Mouse (Mus musculus): ENCODE data around the gene Fam213a. TPM values are rescaled to one million over a fixed set of nuclear protein-coding genes. Genes with fewer than 3 reads are reported as not detected.

Fam213a gene
- polyA plus RNA-seq, 1 experiment, result 11.6 TPM

DNA sequence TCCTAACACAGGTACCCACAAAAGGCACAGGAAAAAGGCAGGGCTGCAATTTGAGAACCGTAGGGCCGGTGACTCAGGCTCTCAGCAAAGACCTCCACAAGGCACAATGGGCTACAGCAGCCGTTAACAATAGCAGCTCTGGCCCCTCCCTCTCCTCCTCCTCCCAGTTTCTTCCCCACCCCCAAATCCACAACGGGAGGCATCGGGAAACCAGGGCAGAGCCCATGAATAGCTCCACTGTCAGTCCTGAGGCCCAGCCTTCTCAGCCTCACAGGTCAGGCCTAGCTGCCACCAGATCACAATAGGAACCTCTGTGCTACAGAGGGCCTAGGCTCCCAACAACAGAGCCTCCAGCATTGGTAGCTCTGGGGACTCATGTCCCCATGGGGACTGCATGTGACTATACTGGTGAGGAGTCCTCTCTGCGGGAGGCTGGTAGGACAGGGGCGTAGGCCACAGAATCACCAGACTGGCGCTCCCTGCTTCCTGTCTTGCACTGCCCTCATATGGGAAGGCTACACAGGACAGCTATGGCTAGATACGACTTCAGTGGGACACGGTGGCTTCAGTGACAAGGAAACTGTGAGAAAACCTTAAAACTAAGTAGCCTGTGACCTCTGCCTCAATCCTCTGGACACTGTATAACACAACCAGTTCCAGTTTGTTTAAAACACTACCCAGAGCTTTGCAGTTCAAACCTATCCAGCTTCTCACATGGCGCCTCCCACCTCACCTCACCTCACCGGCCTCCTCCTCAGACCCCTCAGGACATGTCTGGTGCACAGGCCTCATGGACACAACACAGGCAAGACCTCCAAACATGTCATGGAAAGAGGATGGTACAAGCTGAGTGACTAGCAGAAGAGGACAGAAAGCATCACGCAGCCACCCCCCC, 57.1 kb downstream of the Fam213a start:
- H3K4me1 ChIP-seq, result peaks cover 93% of the 10 kb centered on the region
- H3K27me3 ChIP-seq (replicated peaks), result no peaks in the 10 kb centered on the region
- TF ChIP-seq GATA1 (IDR thresholded peaks at IDR 0.05; ENCODE audit: borderline replicate concordance, low read length) (no peak), FLI1 (IDR thresholded peaks at IDR 0.05; ENCODE audit: low read length) (no peak)
- no peaks in the 10 kb centered on the region for H3K9me3 ChIP-seq
- H3K36me3 ChIP-seq (replicated peaks; ENCODE audit: low read length), result peaks cover 55% of the 10 kb centered on the region
- peak overlapping the region; percentile 91 for H3K4me3 ChIP-seq (replicated peaks)

DNA sequence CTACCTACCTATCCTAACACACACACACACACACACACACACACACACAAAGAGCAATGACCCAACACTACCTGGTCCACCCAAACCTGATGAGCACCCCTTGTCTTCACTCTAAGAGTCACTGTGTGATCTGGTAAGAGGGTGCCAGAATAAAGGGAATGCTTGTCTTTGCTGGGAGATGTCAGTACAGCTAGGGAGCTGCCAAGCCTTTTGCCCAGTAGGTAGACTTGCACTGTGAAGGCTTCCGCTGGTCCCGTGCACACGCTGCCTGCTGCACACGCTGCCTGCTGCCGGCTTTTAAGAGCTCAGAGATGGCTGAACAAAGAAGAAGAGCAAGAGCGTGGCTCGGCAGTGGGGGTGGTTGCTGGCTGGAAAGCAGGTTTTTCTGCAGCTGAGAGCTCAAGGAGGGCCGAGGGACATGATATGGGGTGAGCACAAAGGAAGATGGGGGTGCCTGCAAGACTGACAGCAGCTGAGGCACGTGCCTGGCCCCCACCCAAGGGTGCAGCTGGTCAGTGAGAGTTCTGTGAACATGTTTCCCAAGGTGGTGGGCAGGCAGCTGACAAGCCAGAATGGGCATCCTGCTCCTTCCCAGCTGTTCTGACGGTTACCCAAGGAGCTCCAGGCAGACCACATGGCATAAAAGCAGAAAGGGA, 57.9 kb downstream of the Fam213a start:
- TF ChIP-seq GATA1 (IDR thresholded peaks at IDR 0.05; ENCODE audit: borderline replicate concordance, low read length), result no peak
- no peak for TF ChIP-seq FLI1 (IDR thresholded peaks at IDR 0.05; ENCODE audit: low read length)
- no peaks in the 10 kb centered on the region for H3K27me3 ChIP-seq (replicated peaks)
- peak overlapping the region; percentile 91 for H3K4me3 ChIP-seq (replicated peaks)
- H3K36me3 ChIP-seq (replicated peaks; ENCODE audit: low read length), result peaks cover 63% of the 10 kb centered on the region
- H3K9me3 ChIP-seq, result no peaks in the 10 kb centered on the region
- peaks cover 100% of the 10 kb centered on the region for H3K4me1 ChIP-seq

DNA sequence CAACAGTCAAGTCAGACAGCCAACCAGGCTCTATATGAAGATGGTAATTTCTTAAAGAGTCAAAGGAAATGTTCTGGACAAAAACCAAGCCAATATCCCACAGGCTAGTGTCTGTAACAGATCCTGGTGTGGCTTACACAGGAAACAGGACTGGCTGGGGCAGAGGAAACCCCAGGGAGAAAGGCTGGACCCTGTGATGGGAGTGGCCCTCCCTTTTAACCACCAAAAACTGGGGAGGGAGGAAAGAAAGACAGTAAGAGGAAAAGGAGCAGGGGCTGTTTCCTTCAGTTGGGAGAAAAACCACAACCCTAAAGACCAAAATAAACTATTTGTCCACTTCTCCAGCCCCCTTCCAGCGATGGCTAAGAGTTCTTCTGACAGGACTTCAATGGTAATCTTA, 58.4 kb downstream of the Fam213a start:
- no peaks in the 10 kb centered on the region for H3K27me3 ChIP-seq (replicated peaks)
- no peaks in the 10 kb centered on the region for H3K9me3 ChIP-seq
- H3K36me3 ChIP-seq (replicated peaks; ENCODE audit: low read length), result peaks cover 66% of the 10 kb centered on the region
- H3K4me3 ChIP-seq (replicated peaks), result peak overlapping the region; percentile 91
- TF ChIP-seq GATA1 (IDR thresholded peaks at IDR 0.05; ENCODE audit: borderline replicate concordance, low read length), result no peak
- TF ChIP-seq FLI1 (IDR thresholded peaks at IDR 0.05; ENCODE audit: low read length), result peak; percentile 45; the same call in 1 of the 2 replicates
- H3K4me1 ChIP-seq, result peaks cover 100% of the 10 kb centered on the region

DNA sequence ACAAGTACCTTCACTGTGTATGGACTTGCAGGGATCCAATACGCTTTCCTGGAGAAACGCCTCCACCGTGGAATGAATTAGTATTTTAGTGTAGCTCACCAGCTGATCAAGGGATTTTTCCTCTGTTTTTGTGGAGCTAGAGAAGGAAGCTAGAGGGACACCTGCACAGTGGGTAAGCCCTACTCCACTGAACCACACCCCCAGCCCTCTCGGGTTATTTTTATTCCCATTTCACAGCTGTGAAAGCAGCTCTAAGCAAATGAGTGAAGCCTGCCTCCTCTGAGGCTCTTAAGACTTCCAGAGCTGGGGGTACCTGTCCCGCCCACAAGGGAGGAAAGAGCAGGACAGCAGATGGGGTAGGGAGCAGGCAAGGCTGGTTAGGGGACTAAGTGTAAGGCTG, 60.2 kb downstream of the Fam213a start:
- Histone ChIP-seq H3K9me3 (no peaks in the 10 kb centered on the region), H3K27me3 (replicated peaks) (no peaks in the 10 kb centered on the region), H3K4me1 (peaks cover 100% of the 10 kb centered on the region)

DNA sequence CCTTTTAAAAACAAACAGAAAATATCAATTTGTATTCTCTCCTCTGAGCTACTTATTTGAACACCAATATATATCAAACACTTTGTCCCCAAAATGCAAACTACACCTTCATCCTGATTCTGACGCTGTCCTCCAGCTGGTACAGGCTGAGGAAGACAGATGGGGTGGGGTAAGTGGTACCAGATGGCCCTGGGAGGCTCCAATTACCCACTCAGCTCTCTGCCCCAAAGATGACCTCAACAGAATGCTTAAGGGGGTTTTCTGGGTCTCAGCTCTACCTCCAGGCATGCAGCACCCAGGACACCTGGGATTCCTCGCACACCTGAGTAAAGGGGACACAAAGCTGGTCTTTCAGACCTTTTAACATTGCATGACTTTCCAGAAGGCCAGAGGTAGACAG, 60.9 kb downstream of the Fam213a start:
- Histone ChIP-seq H3K9me3 (no peaks in the 10 kb centered on the region), H3K4me1 (peaks cover 100% of the 10 kb centered on the region), H3K36me3 (replicated peaks; ENCODE audit: low read length) (peaks cover 79% of the 10 kb centered on the region), H3K27me3 (replicated peaks) (no peaks in the 10 kb centered on the region), H3K4me3 (replicated peaks) (peak overlapping the region; percentile 56)
- no peak for TF ChIP-seq FLI1 (IDR thresholded peaks at IDR 0.05; ENCODE audit: low read length)
- TF ChIP-seq GATA1 (IDR thresholded peaks at IDR 0.05; ENCODE audit: borderline replicate concordance, low read length), result no peak

More for the DNA sequence above, 60.2 kb downstream of the Fam213a start:
- Histone ChIP-seq H3K4me3 (replicated peaks) (peak overlapping the region; percentile 51), H3K36me3 (replicated peaks; ENCODE audit: low read length) (peaks cover 73% of the 10 kb centered on the region)
- TF ChIP-seq FLI1 (IDR thresholded peaks at IDR 0.05; ENCODE audit: low read length), result no peak
- TF ChIP-seq GATA1 (IDR thresholded peaks at IDR 0.05; ENCODE audit: borderline replicate concordance, low read length), result no peak

DNA sequence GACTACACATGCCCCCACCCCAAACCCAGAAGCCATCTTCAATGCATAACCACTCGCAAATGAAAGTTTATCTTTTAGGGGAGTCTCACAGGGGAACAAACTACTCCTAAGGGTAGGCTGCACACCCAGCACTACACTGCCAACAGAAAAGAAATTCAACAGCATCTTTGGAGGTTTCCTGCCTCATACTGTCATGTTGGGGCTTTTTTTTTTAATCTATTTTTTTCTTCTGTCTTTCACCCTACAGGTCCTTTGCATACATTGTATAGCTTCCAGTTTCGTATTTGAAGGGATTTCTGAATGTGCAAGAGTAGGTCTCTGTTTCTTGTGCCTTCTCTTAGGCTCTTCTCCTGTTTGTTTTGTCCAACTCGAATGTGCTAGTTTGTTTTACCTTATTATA, 61.3 kb downstream of the Fam213a start:
- Histone ChIP-seq H3K4me3 (replicated peaks) (no peak overlapping the region), H3K4me1 (peaks cover 100% of the 10 kb centered on the region), H3K36me3 (replicated peaks; ENCODE audit: low read length) (peaks cover 83% of the 10 kb centered on the region), H3K27me3 (replicated peaks) (no peaks in the 10 kb centered on the region), H3K9me3 (no peaks in the 10 kb centered on the region)
- TF ChIP-seq FLI1 (IDR thresholded peaks at IDR 0.05; ENCODE audit: low read length), result no peak
- no peak for TF ChIP-seq GATA1 (IDR thresholded peaks at IDR 0.05; ENCODE audit: borderline replicate concordance, low read length)

DNA sequence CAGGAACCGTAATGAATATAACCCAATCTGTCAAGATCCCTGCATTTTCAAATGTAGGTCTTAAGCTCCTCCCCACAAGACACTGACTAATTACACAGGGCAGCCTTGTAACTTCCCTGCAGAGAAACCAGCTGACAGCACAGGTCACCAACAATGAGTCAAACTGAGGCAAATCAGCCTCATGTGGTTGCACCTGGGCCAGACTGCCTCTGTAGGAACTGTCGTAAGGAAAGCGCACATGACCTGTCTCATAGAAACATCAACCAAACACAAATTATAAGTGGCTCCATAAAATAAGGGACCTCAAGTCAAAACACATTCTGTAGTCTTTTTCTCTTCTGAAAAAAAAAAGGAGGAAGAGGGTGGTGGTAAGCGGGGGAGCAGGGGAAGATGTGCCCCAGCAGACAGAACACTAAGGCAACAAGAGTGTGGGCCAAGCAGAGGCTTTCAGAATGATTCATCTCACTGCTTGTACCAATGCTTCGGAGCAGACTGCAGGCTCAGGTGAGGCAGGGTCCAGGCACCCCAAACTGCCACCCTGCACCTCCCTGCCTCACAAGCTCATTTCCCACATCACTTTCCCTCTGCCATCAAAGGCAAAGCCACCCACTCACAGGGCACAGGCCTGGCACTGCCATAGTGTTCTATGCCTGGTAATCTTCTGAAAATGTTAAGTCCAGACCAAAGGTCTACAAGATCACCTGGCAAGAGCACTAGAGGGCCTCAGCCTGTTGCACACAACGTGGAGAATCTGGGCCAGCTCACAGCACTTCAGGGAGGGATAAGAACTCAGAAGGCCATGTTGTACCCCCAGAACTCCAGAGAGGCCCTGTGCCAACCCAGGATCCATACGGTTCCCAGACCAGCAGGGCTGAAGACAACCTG, 63.6 kb downstream of the Fam213a start:
- Histone ChIP-seq H3K27me3 (replicated peaks) (no peaks in the 10 kb centered on the region), H3K9me3 (no peaks in the 10 kb centered on the region), H3K4me1 (peaks cover 100% of the 10 kb centered on the region), H3K36me3 (replicated peaks; ENCODE audit: low read length) (peaks cover 90% of the 10 kb centered on the region), H3K4me3 (replicated peaks) (peak overlapping the region; percentile 68)
- TF ChIP-seq GATA1 (IDR thresholded peaks at IDR 0.05; ENCODE audit: borderline replicate concordance, low read length) (no peak), FLI1 (IDR thresholded peaks at IDR 0.05; ENCODE audit: low read length) (no peak)

DNA sequence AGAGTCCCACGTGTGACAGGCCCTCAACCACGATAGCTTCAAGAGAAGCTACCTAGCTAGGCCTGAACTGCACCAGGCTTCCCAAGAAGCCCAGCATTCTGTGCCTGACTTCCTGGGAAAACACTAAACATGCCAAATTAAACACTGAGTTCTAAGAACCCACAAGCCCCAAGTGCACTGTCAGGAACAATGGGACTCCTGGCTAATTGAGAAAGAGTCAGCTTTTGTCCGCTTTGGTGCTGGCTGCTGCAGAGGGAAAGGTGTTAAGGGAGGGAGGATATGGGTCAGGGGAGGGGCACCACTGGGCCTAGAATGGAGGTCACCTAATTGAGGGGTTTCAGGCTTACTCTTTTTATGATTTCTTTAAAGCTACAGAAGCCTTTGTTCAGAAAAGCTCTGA, 64.5 kb downstream of the Fam213a start:
- H3K27me3 ChIP-seq (replicated peaks), result no peaks in the 10 kb centered on the region
- H3K4me1 ChIP-seq, result peaks cover 100% of the 10 kb centered on the region
- no peak for TF ChIP-seq FLI1 (IDR thresholded peaks at IDR 0.05; ENCODE audit: low read length)
- TF ChIP-seq GATA1 (IDR thresholded peaks at IDR 0.05; ENCODE audit: borderline replicate concordance, low read length), result no peak

DNA sequence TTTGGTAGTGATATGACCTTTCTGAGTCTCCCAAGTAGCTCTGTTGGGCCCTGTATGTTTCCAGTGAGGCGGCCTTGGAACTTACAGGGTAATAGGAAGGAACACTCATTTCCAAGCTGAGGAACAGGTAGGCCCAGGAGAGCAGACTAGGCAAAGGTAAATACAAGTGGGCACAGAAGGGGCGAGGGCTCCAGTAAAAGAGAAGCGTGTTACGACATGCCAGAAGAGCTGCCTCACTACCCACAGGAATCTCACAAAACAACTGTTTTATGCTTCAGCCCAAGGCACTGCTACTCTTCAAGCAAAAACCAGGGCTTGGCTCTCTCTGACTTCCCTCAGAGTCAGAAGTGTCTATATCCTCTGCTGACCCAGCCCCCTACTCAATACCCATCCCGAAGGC, 65.1 kb downstream of the Fam213a start:
- H3K36me3 ChIP-seq (replicated peaks; ENCODE audit: low read length), result peaks cover 92% of the 10 kb centered on the region
- H3K27me3 ChIP-seq (replicated peaks), result no peaks in the 10 kb centered on the region
- no peaks in the 10 kb centered on the region for H3K9me3 ChIP-seq
- peak overlapping the region; percentile 90 for H3K4me3 ChIP-seq (replicated peaks)
- TF ChIP-seq GATA1 (IDR thresholded peaks at IDR 0.05; ENCODE audit: borderline replicate concordance, low read length) (no peak), FLI1 (IDR thresholded peaks at IDR 0.05; ENCODE audit: low read length) (no peak)
- H3K4me1 ChIP-seq, result peaks cover 100% of the 10 kb centered on the region

More for the DNA sequence above, 64.5 kb downstream of the Fam213a start:
- H3K9me3 ChIP-seq, result no peaks in the 10 kb centered on the region
- peak overlapping the region; percentile 56 for H3K4me3 ChIP-seq (replicated peaks)
- peaks cover 93% of the 10 kb centered on the region for H3K36me3 ChIP-seq (replicated peaks; ENCODE audit: low read length)
